Mouse (Mus musculus) lung, embryonic 16.5 days (tissue): ENCODE measurements at regions not wholly inside any gene's neighbourhood (a gene's known extent, or its start where the extent isn't known, plus 50 kb on each side); places are given as distances from the start of the nearest gene placed in this dataset.
"Not testable (repeated sequence)": the region's sequence is repeated elsewhere in the genome, so short reads cannot be mapped to it uniquely, and the experiment has no call there.

Experiments used
- ATAC-seq: fragments of 200-750 bp; cut with Nextera tagmentation; 2 replicates; pipeline ENCODE4 v1.8.0; 2017; ENCODE audit warnings: low read depth, mild to moderate bottlenecking, moderate library complexity
- H3K27ac ChIP-seq: fragments of 300-500 bp; sonication (generic); 2 replicates; pipeline ENCODE4 v1.5.1; 2014; ENCODE audit warnings: mild to moderate bottlenecking, control low read depth, low read length
- H3K27me3 ChIP-seq: fragments of 300-500 bp; sonication (generic); 2 replicates; pipeline ENCODE4 v1.6.1; 2014; ENCODE audit warnings: low read depth, low read length, mixed read lengths; ENCODE audit not compliant: control insufficient read depth, insufficient read depth
- H3K36me3 ChIP-seq: fragments of 300-500 bp; sonication (generic); 2 replicates; pipeline ENCODE4 v1.6.1; 2014; ENCODE audit warnings: low read length; ENCODE audit not compliant: control insufficient read depth, insufficient read depth
- H3K4me1 ChIP-seq: fragments of 300-500 bp; sonication (generic); replicated peaks from 2 replicates; pipeline ENCODE4 v1.6.1; 2014; ENCODE audit warnings: low read length, mixed read lengths; ENCODE audit not compliant: control insufficient read depth, insufficient read depth
- H3K4me2 ChIP-seq: fragments of 300-500 bp; sonication (generic); 2 replicates; pipeline ENCODE4 v1.6.1; 2014; ENCODE audit warnings: low read depth, low read length, control low read depth
- H3K4me3 ChIP-seq: fragments of 300-500 bp; sonication (generic); 2 replicates; pipeline ENCODE4 v1.5.1; 2014; ENCODE audit warnings: mild to moderate bottlenecking, low read length, control low read depth
- H3K9ac ChIP-seq: fragments of 300-500 bp; sonication (generic); 2 replicates; pipeline ENCODE4 v1.6.1; 2014; ENCODE audit warnings: low read length, control low read depth
- H3K9me3 ChIP-seq: fragments of 300-500 bp; sonication (generic); 2 replicates; pipeline ENCODE4 v1.6.1; 2016; ENCODE audit warnings: low read length; ENCODE audit not compliant: control insufficient read depth
- WGBS: fragments of 180-500 bp; shearing (Covaris S2); extraction: QIAGEN DNeasy Blood & Tissue Kit; methylation state at CpG from one replicate; pipeline ENCODE4 v1.1.7; 2014; 5-methylcytosine and 5-hydroxymethylcytosine counted together

DNA sequence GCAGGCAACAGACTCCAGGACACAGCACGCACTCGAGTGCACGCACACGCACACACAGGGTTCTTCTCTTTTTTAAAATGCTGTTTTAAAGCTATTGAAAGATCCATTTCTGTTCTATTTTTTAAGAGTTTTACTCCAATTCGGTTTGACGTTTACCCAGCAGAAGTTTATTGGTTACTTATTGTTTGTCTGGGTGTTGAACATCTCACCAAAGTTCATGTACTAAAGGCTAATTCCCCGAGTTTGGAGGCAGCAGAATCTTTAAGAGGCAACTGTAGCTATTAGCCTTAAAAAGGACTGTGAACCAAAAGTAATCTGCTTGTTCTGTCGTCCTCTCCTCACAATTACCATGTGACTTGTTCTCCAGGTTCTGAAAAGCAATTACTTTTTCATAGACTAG lies 263.0 kb upstream of the Nfia start:
- Histone ChIP-seq H3K36me3 (no peaks in the 10 kb centered on the region), H3K27ac (no peak overlapping the region), H3K9ac (no peak overlapping the region), H3K9me3 (no peaks in the 10 kb centered on the region), H3K4me2 (no peak overlapping the region), H3K27me3 (no peaks in the 10 kb centered on the region), H3K4me1 (no peaks in the 10 kb centered on the region), H3K4me3 (no peak overlapping the region)
- ATAC-seq: no peak
- 73% methylated on average over 8 of the region's 8 CpGs for WGBS

DNA sequence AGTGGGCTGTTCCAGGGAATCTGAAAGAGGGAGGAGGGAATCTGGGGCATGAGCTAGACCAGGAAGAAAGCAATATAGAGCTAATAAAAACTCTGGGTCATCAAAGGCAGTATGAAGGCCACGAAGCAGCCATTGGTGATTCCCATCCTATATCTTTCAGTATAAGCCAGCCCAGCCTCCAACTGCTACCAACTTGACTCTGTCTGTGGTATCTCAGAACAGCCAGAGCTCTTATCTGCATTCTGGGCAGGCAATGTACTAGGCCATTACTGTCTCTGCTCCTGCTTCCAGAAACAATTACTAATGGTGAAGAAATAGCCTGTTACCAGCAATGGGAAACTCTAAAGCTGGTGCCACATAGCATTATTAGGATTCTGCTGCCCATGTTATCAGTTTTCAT lies 266.8 kb upstream of the Nfia start:
- Histone ChIP-seq H3K27me3 (no peaks in the 10 kb centered on the region), H3K4me2 (no peak overlapping the region), H3K9me3 (no peaks in the 10 kb centered on the region), H3K27ac (no peak overlapping the region), H3K4me3 (no peak overlapping the region), H3K4me1 (no peaks in the 10 kb centered on the region), H3K9ac (no peak overlapping the region), H3K36me3 (no peaks in the 10 kb centered on the region)
- 65% methylated on average over 1 of the region's 1 CpGs for WGBS
- no peak for ATAC-seq

DNA sequence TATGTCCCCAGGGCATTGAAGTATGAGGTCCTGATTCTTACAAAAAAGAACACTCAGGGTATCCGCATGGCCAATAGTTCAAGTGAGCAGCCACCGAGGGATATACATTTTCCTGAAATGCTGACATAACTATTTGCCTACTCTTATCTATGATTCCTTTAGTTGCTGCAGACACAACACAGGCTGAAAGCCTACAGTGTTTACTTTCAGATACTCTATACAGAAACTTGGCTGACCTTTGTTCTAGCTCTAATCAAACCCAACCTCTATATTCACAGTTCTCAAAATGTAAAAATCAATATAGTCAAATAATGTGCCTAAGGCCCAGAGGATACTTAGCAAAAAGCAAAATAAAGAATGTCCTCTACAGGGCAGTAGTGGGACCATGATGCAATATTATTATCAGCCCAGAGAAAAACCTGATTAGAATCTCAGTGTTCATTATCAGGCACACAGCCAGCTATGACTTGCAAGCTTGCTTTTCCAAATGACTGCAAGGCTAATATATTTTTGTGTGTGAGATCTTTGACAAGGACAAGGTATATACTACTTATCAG lies 281.2 kb upstream of the Nfia start:
- H3K4me1 ChIP-seq: peaks cover 2% of the 10 kb centered on the region
- 13% methylated on average over 2 of the region's 2 CpGs for WGBS
- ATAC-seq: no peak

DNA sequence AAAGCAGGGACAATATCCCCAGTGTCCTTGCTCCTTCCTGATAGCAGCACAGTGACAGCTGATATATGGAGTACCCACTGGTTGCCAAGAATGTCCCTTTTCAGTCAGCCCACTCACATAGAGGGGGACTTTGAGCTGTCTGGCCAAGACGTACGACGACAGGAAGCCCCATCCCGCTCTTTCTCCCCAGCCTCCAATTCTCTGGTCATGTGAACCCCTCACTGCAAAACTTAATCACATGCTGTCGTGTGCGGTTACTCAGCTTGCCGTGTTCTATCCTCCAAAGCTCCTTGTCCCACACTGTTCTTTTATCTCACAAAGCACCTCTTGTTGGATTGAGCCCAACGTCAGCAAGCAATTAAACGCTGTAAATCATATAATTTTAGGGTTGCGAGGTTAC lies 286.2 kb upstream of the Nfia start:
- H3K4me2 ChIP-seq: no peak overlapping the region
- H3K9me3 ChIP-seq: no peaks in the 10 kb centered on the region
- 26% methylated on average over 10 of the region's 10 CpGs for WGBS
- H3K4me1 ChIP-seq: peaks cover 4% of the 10 kb centered on the region
- no peaks in the 10 kb centered on the region for H3K27me3 ChIP-seq
- no peak overlapping the region for H3K9ac ChIP-seq
- no peak overlapping the region for H3K27ac ChIP-seq
- peak; percentile 49; the same call in 1 of the 2 replicates for ATAC-seq
- no peak overlapping the region for H3K4me3 ChIP-seq
- no peaks in the 10 kb centered on the region for H3K36me3 ChIP-seq

More for the DNA sequence above, 281.2 kb upstream of the Nfia start:
- no peaks in the 10 kb centered on the region for H3K36me3 ChIP-seq
- H3K4me3 ChIP-seq: no peak overlapping the region
- H3K27ac ChIP-seq: no peak overlapping the region
- H3K27me3 ChIP-seq: no peaks in the 10 kb centered on the region
- no peak overlapping the region for H3K4me2 ChIP-seq
- H3K9ac ChIP-seq: no peak overlapping the region
- no peaks in the 10 kb centered on the region for H3K9me3 ChIP-seq

DNA sequence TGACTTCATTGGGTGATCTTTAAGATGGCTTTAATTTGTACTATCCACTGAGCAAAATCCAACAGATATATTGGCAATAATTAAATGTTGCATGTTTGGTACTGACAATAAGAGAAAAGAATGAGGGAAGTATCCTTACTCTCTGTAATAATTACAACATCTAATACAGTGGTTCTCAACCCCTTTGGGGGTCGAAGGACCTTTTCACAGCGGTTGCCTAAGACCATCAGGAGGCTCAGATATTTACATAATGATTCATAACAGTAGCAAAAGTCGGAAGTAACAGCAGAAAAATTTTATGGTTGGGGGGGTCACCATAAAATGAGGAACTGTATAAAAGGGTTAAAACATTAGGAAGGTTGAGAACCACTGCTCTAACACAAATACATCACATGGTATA lies 287.3 kb upstream of the Nfia start:
- Histone ChIP-seq H3K4me2 (no peak overlapping the region), H3K9ac (no peak overlapping the region), H3K9me3 (no peaks in the 10 kb centered on the region), H3K4me1 (peaks cover 4% of the 10 kb centered on the region), H3K27ac (no peak overlapping the region), H3K27me3 (no peaks in the 10 kb centered on the region), H3K4me3 (no peak overlapping the region), H3K36me3 (no peaks in the 10 kb centered on the region)
- 82% methylated on average over 3 of the region's 3 CpGs for WGBS
- no peak for ATAC-seq

DNA sequence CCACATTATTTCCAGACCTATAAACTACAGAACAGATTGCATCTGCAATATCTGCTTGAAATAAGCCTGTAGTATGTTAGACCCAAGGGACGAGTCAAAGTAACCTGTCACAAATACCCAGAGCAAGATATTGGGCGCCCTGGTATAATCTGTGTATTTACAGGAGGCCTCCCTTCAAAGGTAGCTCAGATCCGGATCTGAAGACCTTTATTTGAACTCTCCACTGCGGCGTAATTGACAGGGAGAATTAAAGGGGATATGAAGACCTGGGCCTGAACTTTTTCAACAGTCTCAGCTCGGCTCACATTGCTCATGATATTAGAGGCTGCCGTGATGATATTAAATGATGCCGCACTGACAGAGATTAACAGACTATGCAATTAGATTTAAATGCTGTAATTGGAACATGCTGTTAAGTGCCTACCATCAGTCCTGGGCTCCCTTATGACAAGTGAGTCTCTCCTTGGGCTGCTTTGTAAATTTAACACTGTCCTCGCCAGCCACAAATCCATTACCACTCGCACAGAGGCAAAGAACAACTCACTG lies 289.8 kb upstream of the Nfia start:
- Histone ChIP-seq H3K27me3 (no peaks in the 10 kb centered on the region), H3K36me3 (no peaks in the 10 kb centered on the region), H3K27ac (no peak overlapping the region), H3K4me2 (no peak overlapping the region), H3K4me3 (no peak overlapping the region), H3K4me1 (peaks cover 4% of the 10 kb centered on the region), H3K9me3 (no peaks in the 10 kb centered on the region), H3K9ac (no peak overlapping the region)
- 53% methylated on average over 10 of the region's 10 CpGs for WGBS
- ATAC-seq: no peak

DNA sequence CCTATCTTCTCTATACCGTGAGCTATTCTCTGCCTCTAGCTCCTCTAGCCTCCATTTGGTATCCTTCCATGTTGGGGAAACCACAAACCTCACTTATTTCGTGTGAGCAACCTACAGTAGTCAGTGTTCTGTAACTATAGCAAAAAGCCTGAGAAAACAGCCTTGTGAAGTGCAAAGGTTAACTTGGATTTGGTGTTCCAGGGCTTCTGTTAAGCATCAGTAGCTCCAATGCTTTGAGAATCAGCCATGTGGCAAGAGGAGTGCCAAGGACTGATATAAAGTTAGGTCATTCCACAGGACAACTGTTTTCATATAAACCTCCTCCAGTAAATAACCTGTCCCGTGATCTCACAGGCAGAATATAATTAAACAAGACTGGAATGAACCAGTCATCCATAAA lies 290.7 kb upstream of the Nfia start:
- Histone ChIP-seq H3K4me2 (no peak overlapping the region), H3K4me3 (no peak overlapping the region), H3K9me3 (no peaks in the 10 kb centered on the region), H3K27ac (no peak overlapping the region), H3K27me3 (no peaks in the 10 kb centered on the region), H3K9ac (no peak overlapping the region), H3K4me1 (peaks cover 6% of the 10 kb centered on the region), H3K36me3 (no peaks in the 10 kb centered on the region)
- no peak for ATAC-seq
- 84% methylated on average over 3 of the region's 3 CpGs for WGBS

DNA sequence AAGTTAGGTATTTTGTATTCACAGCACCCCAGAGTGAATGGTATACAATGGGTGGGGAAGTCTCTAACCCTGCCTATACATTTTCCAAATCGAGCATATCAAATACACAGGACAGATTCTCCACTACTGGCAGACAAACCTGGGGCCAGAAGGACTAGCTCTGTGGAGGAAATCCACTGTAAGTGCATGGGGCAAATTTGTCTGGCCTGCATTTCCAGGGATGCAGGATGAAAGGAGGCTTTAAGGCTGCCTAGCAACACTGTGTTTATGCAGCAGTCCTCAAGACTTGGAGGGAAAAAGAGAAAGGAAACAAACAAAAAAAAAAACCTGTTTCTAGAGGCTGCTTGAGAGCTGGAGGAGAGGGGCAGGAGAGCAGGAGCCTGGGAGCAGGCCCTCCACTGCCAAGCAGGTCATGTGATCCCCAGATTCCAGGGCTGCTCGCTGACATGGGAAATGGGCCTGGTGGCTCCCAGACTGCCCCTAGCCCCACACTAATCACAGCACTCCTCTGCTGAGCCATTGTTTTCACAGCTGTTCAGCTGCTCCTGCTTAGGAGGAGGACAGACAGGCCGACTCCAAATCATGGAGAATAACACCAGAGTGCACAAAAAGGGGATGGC lies 293.7 kb upstream of the Gm10192 start:
- Histone ChIP-seq H3K4me2 (no peak overlapping the region), H3K27ac (peak overlapping the region; percentile 19; the same call in 1 of the 2 replicates), H3K4me1 (peaks cover 5% of the 10 kb centered on the region; the same call in 1 of the 2 replicates), H3K36me3 (no peaks in the 10 kb centered on the region), H3K9me3 (no peaks in the 10 kb centered on the region), H3K9ac (no peak overlapping the region), H3K27me3 (no peaks in the 10 kb centered on the region), H3K4me3 (no peak overlapping the region)
- 11% methylated on average over 3 of the region's 3 CpGs for WGBS
- peak; percentile 97 for ATAC-seq

DNA sequence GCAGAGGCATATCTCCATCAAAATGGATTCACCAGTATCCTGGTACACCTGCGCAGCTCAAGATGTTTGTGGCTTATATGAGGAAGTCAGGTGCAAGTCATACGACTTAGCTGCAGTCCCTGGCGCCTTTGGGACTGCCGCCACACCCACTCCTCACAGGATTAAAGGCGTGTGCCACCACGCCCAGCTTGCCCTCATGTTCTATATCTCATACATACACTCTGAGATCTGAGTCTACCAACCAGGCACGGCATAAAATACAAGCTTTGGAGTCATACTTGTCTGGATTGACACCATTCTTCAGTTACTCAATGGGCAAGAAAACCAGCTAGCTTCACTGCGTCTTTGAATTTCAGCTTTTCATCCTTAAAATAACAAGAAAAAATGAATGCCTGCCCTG lies 290.5 kb upstream of the Gm10192 start:
- ATAC-seq, H3K9ac ChIP-seq, H3K36me3 ChIP-seq, H3K27me3 ChIP-seq, H3K4me1 ChIP-seq, H3K9me3 ChIP-seq, H3K4me2 ChIP-seq, H3K27ac ChIP-seq, H3K4me3 ChIP-seq: not testable (repeated sequence)
- 91% methylated on average over 8 of the region's 8 CpGs for WGBS
